Mouse (Mus musculus) neural tube, embryonic 13.5 days (tissue): ENCODE results near the gene Nt5e. TPM values are rescaled to one million over a fixed set of nuclear protein-coding genes. Genes with fewer than 3 reads are reported as not detected.

ENCODE experiments used
- ATAC-seq: fragments of 200-750 bp; cut with Nextera tagmentation; 2 replicates; pipeline ENCODE4 v1.8.0; 2017; ENCODE audit warnings: low read depth, mild to moderate bottlenecking, moderate TSS enrichment, moderate library complexity
- H3K27ac ChIP-seq: fragments of 300-500 bp; sonication (generic); replicated peaks from 2 replicates; pipeline ENCODE4 v1.5.1; 2015; ENCODE audit warnings: moderate library complexity, mild to moderate bottlenecking, inconsistent platforms
- H3K27me3 ChIP-seq: fragments of 300-500 bp; sonication (generic); 2 replicates; pipeline ENCODE4 v1.6.1; 2015; ENCODE audit warnings: mild to moderate bottlenecking, inconsistent platforms
- H3K36me3 ChIP-seq: fragments of 300-500 bp; sonication (generic); 2 replicates; pipeline ENCODE4 v1.6.1; 2015; ENCODE audit warnings: mild to moderate bottlenecking, inconsistent platforms
- H3K4me1 ChIP-seq: fragments of 300-500 bp; sonication (generic); replicated peaks from 2 replicates; pipeline ENCODE4 v1.6.1; 2015; ENCODE audit warnings: inconsistent platforms
- H3K4me2 ChIP-seq: fragments of 300-500 bp; sonication (generic); 2 replicates; pipeline ENCODE4 v1.6.1; 2015; ENCODE audit warnings: inconsistent platforms, mild to moderate bottlenecking, moderate library complexity
- H3K4me3 ChIP-seq: fragments of 300-500 bp; sonication (generic); 2 replicates; pipeline ENCODE4 v1.5.1; 2015; ENCODE audit warnings: mild to moderate bottlenecking, inconsistent platforms
- H3K9ac ChIP-seq: fragments of 300-500 bp; sonication (generic); 2 replicates; pipeline ENCODE4 v1.6.1; 2015; ENCODE audit warnings: moderate library complexity, mild to moderate bottlenecking, inconsistent platforms
- H3K9me3 ChIP-seq: fragments of 300-500 bp; sonication (generic); 2 replicates; pipeline ENCODE4 v1.6.1; 2016; ENCODE audit warnings: inconsistent platforms
- WGBS: fragments of 180-500 bp; shearing (Covaris S2); methylation state at CpG from one replicate; pipeline ENCODE4 v1.1.7; 2015; 5-methylcytosine and 5-hydroxymethylcytosine counted together
- polyA plus RNA-seq: library from polyadenylated mRNA; unstranded; fragments of >200 nt; fragmentation: Nextera tagmentation; extraction: Ambion mirVana; gene quantifications from 2 replicates; pipeline ENCODE4 v1.2.1, GENCODE M21; 2015

Gene Nt5e
- polyA plus RNA-seq, 1 experiment from 2014 or later = 0.87 TPM

DNA sequence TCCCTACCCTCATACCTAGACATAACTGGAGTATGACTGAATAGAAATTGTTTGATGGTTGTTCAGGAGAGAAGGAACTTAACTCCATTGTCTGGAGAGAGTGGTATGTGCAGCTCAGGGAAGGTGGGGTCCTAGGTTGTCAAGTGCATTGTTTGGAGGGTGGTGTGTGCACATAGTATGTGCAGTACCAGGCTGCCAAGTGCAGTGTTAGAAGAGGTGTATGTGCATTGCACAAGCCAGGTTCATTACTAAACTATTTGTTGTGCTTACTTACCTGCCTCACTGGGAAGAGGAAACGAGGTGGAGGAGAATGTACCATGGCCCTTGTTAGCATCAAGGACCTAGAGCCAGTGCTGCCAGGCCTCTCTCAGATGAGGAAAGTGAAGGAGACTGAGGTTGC lies 23.3 kb downstream of the Nt5e start:
- no peak overlapping the region for H3K4me2 ChIP-seq
- ATAC-seq = no peak
- WGBS = 81% methylated on average over 1 of the region's 1 CpGs

DNA sequence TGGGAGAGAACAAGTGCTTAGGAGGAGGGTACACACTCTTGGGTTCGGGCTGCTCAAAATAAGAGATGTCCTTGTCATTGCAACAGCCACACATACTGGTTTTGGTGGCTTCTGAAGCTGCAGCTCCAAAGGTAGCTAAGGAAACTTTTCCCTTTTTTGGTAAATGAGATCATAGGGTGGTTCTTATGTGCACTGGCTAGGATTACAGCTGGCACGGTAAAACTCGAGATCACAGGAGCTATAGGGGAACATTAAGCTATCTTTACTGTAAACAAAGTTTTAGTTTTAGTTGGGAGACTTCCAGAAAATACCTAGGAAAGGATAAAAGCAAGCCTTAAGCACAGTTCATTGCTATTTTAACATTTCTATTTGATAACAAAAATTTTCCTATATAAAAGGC lies 24.2 kb downstream of the Nt5e start:
- Histone ChIP-seq H3K9ac (no peak overlapping the region), H3K4me3 (no peak overlapping the region), H3K27me3 (no peaks in the 10 kb centered on the region), H3K27ac (no peak overlapping the region), H3K9me3 (no peaks in the 10 kb centered on the region), H3K4me1 (peaks cover 11% of the 10 kb centered on the region), H3K4me2 (no peak overlapping the region), H3K36me3 (no peaks in the 10 kb centered on the region)
- no peak for ATAC-seq
- WGBS = 74% methylated on average over 3 of the region's 3 CpGs

More for the DNA sequence above, 23.3 kb downstream of the Nt5e start:
- Histone ChIP-seq H3K9me3 (no peaks in the 10 kb centered on the region), H3K36me3 (no peaks in the 10 kb centered on the region), H3K9ac (no peak overlapping the region), H3K4me1 (peaks cover 11% of the 10 kb centered on the region), H3K27me3 (no peaks in the 10 kb centered on the region), H3K4me3 (no peak overlapping the region), H3K27ac (no peak overlapping the region)

DNA sequence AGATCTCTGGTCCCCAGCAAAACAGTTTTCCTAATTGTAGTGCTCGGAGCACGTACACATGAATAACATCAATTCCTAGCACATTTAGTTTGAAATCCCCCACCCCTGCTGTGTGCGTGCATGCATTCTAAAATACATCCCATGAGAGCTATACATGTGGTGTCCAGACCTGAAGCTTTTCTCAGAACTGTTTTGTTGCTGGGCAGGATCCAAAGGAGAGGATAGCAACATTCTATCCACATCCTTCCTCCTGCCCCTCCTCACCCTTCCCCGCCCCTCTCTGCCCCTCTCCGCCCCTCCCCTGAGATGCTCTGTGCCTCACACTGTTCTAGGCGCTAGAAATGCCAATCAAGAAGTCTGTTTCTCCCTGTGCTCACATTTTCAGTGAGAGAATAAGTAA lies 25.7 kb downstream of the Nt5e start:
- H3K4me3 ChIP-seq = no peak overlapping the region
- no peak overlapping the region for H3K4me2 ChIP-seq
- H3K9me3 ChIP-seq = no peaks in the 10 kb centered on the region
- peaks cover 11% of the 10 kb centered on the region for H3K4me1 ChIP-seq
- H3K27me3 ChIP-seq = no peaks in the 10 kb centered on the region
- no peaks in the 10 kb centered on the region for H3K36me3 ChIP-seq
- 0 out of 2 replicates have a peak overlapping the region, but pooled peaks have one; percentile 20 for H3K27ac ChIP-seq
- WGBS = 42% methylated on average over 6 of the region's 6 CpGs
- peak; percentile 69 for ATAC-seq
- no peak overlapping the region for H3K9ac ChIP-seq

DNA sequence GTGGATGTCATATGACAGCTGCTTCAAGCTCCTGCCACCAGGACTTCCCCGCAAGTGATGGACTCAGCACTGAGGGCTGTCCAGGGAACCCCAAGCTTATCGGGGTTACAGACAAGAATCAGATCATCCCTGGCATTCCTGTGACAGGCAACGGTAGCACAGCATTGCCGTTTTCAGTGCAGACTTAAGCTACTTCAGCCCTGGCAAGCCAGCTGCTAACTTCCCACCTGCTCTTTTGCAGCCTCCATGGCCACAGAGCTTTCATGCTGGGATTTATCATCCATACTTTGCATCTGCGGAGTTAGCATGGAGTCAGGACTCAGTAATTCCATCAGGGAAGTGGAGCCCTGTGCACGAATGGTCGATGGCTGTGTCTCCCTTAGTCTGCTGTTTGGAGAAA lies 26.5 kb downstream of the Nt5e start:
- no peak for ATAC-seq
- Histone ChIP-seq H3K36me3 (no peaks in the 10 kb centered on the region), H3K9me3 (no peaks in the 10 kb centered on the region), H3K4me3 (no peak overlapping the region), H3K4me2 (no peak overlapping the region), H3K9ac (no peak overlapping the region), H3K4me1 (peaks cover 11% of the 10 kb centered on the region), H3K27ac (no peak overlapping the region), H3K27me3 (no peaks in the 10 kb centered on the region)
- 87% methylated on average over 7 of the region's 7 CpGs for WGBS

DNA sequence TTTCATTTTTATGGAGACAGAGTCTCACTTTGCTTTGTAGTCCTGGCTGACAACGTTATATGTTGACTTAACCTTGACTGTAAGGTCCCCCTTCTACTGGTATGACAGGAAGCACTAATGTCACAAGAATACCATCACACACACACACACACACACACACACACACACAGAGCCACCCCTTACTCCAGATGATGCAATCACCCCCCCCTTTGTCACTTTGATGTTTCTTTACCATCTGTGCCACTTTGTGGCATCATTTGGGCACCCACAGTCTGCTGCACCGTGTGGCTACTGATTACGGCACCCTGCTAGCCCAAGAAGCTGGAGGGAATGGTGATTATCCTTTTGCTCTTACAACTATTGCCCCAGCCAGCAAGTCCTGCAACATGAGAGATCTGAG lies 30.2 kb downstream of the Nt5e start:
- Histone ChIP-seq H3K4me2 (no peak overlapping the region), H3K9me3 (no peaks in the 10 kb centered on the region), H3K27ac (no peak overlapping the region), H3K27me3 (no peaks in the 10 kb centered on the region), H3K9ac (no peak overlapping the region), H3K36me3 (no peaks in the 10 kb centered on the region), H3K4me1 (peaks cover 14% of the 10 kb centered on the region), H3K4me3 (no peak overlapping the region)
- 60% methylated on average over 3 of the region's 3 CpGs for WGBS
- no peak for ATAC-seq

DNA sequence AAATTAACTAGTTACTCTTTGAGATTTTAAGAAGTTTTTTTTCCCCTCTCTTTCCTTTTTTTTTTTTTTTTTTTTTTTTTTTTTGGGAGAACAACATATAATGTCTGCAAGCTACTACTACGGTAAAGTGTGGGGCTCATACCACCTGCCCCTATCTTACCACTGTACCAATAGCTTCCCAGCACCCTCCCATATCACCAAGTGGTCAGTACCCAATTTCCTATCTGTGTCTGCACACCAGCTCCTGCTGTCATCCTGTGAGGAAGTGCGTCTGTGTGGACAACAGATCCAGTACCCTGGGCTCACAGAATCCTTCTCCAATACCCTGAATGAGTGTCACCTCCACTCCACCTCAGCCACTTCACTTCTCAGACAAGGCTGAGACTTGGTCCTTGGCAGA lies 32.1 kb downstream of the Nt5e start:
- WGBS = 87% methylated on average over 2 of the region's 2 CpGs
- no peak for ATAC-seq
- Histone ChIP-seq H3K9me3 (no peaks in the 10 kb centered on the region), H3K36me3 (no peaks in the 10 kb centered on the region), H3K27me3 (no peaks in the 10 kb centered on the region), H3K27ac (no peak overlapping the region), H3K4me3 (no peak overlapping the region), H3K4me2 (no peak overlapping the region), H3K4me1 (peaks cover 8% of the 10 kb centered on the region), H3K9ac (no peak overlapping the region)

DNA sequence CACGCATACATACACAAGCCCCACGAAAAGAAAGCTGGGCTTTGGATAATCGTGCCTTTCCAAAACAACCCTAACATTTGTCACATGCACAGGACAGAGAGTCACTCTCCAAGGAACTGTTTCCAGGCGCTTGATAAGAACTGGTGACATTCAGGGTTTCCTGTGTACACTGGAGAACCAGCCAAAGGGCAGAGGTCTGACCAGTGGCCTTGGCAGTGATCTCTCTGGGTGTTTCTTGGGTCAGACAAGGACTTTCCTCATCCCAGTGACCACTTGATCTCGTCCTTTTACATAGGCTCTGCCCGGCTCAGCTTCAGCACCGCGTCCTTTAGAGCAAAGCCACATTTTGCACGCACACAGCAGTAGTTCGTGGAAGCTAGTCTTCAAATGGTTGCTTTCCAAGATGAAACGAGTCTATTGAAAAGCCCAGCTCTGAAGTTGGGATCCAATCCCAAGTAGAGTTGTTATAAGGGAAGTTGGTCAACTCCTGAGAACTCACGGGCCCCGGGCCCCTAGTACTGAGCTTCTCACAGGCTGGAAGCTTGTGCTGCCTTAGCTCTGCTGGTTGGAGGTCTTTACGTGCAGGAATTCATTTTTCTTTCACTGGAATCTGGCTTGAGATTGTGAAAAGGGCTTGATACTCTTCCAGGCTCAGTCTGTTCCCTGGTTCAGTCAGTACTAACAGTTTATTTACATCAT lies 34.4 kb downstream of the Nt5e start:
- Histone ChIP-seq H3K4me2 (no peak overlapping the region), H3K9ac (no peak overlapping the region), H3K27ac (no peak overlapping the region), H3K9me3 (no peaks in the 10 kb centered on the region), H3K4me3 (no peak overlapping the region), H3K27me3 (no peaks in the 10 kb centered on the region), H3K36me3 (no peaks in the 10 kb centered on the region), H3K4me1 (peaks cover 8% of the 10 kb centered on the region)
- no peak for ATAC-seq
- WGBS = 77% methylated on average over 14 of the region's 14 CpGs

DNA sequence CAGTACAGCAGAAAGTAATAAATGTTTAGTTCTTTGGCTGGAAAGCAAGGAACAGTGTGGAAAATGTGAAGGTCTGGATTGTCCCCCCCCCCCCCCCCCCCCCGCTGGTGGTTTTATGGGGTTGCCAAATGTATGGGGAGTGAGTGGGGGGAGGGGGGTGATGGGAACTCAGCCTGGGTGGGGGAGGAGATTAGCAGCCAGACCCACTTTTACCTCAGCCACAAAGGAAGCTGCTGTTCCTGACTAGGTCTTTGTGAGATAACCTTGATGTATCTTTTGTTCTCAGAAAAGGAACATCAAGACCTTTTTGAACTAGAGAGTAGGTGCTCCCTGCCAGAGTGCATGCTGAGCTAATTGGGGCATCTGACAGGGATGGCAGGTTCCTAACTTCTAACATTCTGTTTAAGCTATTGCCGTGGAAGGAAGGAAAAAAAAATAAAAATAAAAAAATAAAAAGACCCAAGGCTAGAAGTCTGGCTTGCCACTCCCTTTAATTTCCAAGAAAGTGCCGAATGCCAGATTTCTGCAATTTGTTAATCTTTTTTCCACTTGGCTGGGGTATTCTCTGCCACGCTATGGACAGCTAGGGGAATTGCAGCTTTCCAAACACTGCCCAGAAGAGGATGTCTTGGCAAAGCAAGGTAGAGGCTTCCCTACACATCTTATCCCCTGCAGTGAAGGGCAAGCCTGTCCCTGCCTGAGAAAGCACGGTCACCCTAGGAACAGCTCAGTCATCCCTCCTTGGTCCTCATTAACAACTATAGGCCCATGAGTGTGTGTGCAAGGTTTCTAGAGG lies 35.3 kb downstream of the Nt5e start:
- Histone ChIP-seq H3K4me1 (peaks cover 8% of the 10 kb centered on the region), H3K27ac (no peak overlapping the region), H3K36me3 (no peaks in the 10 kb centered on the region), H3K9ac (no peak overlapping the region), H3K4me2 (no peak overlapping the region), H3K4me3 (no peak overlapping the region), H3K9me3 (no peaks in the 10 kb centered on the region), H3K27me3 (no peaks in the 10 kb centered on the region)
- WGBS = 32% methylated on average over 5 of the region's 5 CpGs
- ATAC-seq = peak; percentile 47; the same call in 1 of the 2 replicates

DNA sequence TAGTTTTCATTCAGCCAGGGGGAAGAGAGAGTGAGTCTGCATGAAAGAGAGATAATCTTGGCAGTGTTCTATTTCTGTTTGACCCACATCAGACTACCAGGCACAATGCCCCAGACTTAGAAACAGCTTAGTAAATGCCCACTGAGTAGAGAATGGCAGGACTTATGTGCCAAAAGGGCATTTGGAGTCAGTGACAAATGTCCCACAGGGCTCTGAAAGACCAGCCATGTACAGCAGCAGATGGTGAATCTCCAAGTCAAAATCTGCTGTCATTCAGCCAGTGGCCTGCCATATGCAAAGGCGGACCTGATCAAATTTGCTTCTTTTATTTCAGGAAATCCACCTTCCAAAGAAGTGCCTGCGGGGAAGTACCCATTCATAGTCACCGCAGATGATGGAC lies 36.1 kb downstream of the Nt5e start:
- Histone ChIP-seq H3K27me3 (no peaks in the 10 kb centered on the region), H3K9ac (no peak overlapping the region), H3K9me3 (no peaks in the 10 kb centered on the region), H3K4me1 (peaks cover 8% of the 10 kb centered on the region), H3K36me3 (no peaks in the 10 kb centered on the region), H3K4me3 (no peak overlapping the region), H3K4me2 (no peak overlapping the region), H3K27ac (no peak overlapping the region)
- ATAC-seq = no peak
- 89% methylated on average over 3 of the region's 3 CpGs for WGBS

DNA sequence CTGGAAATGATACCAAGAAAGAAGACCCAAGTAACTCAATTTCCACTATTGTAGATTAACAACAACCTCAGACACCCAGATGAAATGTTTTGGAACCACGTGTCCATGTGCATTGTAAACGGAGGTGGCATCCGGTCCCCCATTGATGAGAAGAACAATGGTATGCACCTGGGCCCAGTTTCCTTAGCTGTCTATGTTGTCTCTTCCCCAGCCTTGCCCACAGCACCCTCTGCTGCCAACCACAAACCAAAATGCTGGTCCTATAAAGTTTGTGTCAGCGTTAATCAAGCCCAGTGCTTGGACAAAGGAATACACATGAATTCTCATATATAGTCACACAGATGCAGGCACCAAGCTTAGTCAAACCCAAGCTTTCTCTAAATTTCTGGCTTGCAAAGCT lies 39.3 kb downstream of the Nt5e start:
- ATAC-seq = no peak
- 81% methylated on average over 4 of the region's 4 CpGs for WGBS
- peaks cover 8% of the 10 kb centered on the region for H3K4me1 ChIP-seq
- no peaks in the 10 kb centered on the region for H3K36me3 ChIP-seq
- H3K9ac ChIP-seq = no peak overlapping the region
- H3K27me3 ChIP-seq = no peaks in the 10 kb centered on the region
- no peak overlapping the region for H3K27ac ChIP-seq
- H3K9me3 ChIP-seq = no peaks in the 10 kb centered on the region
- H3K4me3 ChIP-seq = no peak overlapping the region
- H3K4me2 ChIP-seq = no peak overlapping the region

DNA sequence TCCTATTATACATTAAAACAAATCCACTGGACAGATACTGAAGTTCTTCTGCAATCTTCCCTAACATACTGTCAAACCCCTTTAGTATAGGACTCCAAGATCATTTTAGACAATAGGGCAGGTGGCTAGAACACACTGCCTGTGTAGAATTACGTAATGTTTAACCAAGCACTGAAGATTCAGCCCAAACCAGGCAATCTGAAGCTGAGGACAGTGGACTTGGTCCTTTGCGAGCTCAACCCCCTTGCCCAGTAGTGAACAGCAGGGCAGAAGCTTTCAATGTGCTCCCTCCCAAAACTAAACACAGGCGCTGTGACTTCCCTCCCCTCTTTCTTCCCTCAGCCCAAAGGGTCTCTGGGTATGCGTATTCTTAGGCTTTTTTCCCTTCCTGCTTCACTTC lies 39.8 kb downstream of the Nt5e start:
- H3K4me3 ChIP-seq = no peak overlapping the region
- H3K9me3 ChIP-seq = no peaks in the 10 kb centered on the region
- H3K36me3 ChIP-seq = no peaks in the 10 kb centered on the region
- H3K27ac ChIP-seq = no peak overlapping the region
- WGBS = 91% methylated on average over 4 of the region's 4 CpGs
- no peaks in the 10 kb centered on the region for H3K27me3 ChIP-seq
- ATAC-seq = no peak
- no peak overlapping the region for H3K9ac ChIP-seq
- H3K4me2 ChIP-seq = no peak overlapping the region
- H3K4me1 ChIP-seq = peaks cover 8% of the 10 kb centered on the region

DNA sequence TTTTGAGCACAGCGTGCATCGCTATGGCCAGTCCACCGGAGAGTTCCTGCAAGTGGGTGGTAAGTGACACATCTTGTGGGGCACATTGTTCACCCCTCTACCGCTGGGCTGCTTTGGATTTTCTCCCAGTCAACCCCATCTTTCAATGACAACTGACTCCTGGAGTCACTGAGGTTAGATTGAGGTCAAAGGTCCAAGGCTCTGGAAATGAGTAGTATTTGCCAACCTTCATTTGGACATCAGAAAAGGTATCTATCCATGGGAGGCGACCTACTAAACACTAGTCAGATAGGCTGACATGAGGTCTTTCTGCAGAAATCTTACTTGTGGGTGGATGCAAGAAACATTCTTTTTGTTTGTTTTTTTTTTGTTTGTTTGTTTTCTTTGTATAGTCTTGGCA lies 40.3 kb downstream of the Nt5e start:
- Histone ChIP-seq H3K4me1 (peaks cover 4% of the 10 kb centered on the region), H3K27me3 (no peaks in the 10 kb centered on the region), H3K9ac (no peak overlapping the region), H3K36me3 (no peaks in the 10 kb centered on the region), H3K4me2 (no peak overlapping the region), H3K27ac (no peak overlapping the region), H3K4me3 (no peak overlapping the region), H3K9me3 (no peaks in the 10 kb centered on the region)
- no peak for ATAC-seq
- 86% methylated on average over 5 of the region's 5 CpGs for WGBS
